Mouse (Mus musculus) ES-Bruce4 (cell line): Measurements from ENCODE around the gene Slc8b1. TPM values are rescaled to one million over a fixed set of nuclear protein-coding genes. Genes with fewer than 3 reads are reported as not detected.

Experiments
- H3K27ac ChIP-seq: 2 replicates; pipeline ENCODE4 v1.5.1; 2012; ENCODE audit warnings: low read length, inconsistent platforms; ENCODE audit not compliant: insufficient read depth
- H3K27me3 ChIP-seq: 2 replicates; pipeline ENCODE4 v1.6.1; 2012; ENCODE audit warnings: mild to moderate bottlenecking, low read length, inconsistent platforms; ENCODE audit not compliant: control insufficient read depth, poor library complexity, insufficient read depth, severe bottlenecking
- H3K36me3 ChIP-seq: 2 replicates; pipeline ENCODE4 v1.6.1; 2012; ENCODE audit warnings: inconsistent platforms, mild to moderate bottlenecking, low read length, moderate library complexity; ENCODE audit not compliant: control insufficient read depth, poor library complexity, insufficient read depth, severe bottlenecking
- H3K4me1 ChIP-seq: one replicate; pipeline ENCODE4 v1.8.1; 2011; ENCODE audit warnings: low read length; ENCODE audit not compliant: control insufficient read depth, insufficient read depth
- H3K4me3 ChIP-seq: 2 replicates; pipeline ENCODE4 v1.5.1; 2011; ENCODE audit warnings: low read depth, mild to moderate bottlenecking, low read length
- H3K9ac ChIP-seq: 2 replicates; pipeline ENCODE4 v1.6.1; 2012; ENCODE audit warnings: low read depth, mild to moderate bottlenecking, inconsistent platforms; ENCODE audit not compliant: poor library complexity, severe bottlenecking
- H3K9me3 ChIP-seq: replicated peaks from 2 replicates; pipeline ENCODE4 v1.6.1; 2012; ENCODE audit warnings: mild to moderate bottlenecking, low read length, inconsistent platforms; ENCODE audit not compliant: control insufficient read depth, poor library complexity, insufficient read depth, severe bottlenecking
- CTCF ChIP-seq: IDR thresholded peaks from one replicate; pipeline ENCODE4 v1.8.1; 2011; ENCODE audit warnings: low read depth, low read length
- EP300 ChIP-seq: IDR thresholded peaks from 2 replicates; pipeline ENCODE4 v1.6.1; 2011; ENCODE audit warnings: low read depth, low read length; ENCODE audit not compliant: insufficient read depth
- POLR2A ChIP-seq: IDR thresholded peaks from one replicate; pipeline ENCODE4 v1.8.1; 2011; ENCODE audit warnings: low read length; ENCODE audit not compliant: insufficient read depth
- polyA plus RNA-seq: library from polyadenylated mRNA; stranded (reverse); fragments of >200 nt; gene quantifications from 2 replicates; pipeline ENCODE4 v1.2.4, GENCODE M21; 2011; ENCODE audit warnings: low read depth; ENCODE audit not compliant: missing spikeins, insufficient read depth, insufficient read length

The Slc8b1 gene
- polyA plus RNA-seq, 1 experiment: 19.1 TPM

DNA sequence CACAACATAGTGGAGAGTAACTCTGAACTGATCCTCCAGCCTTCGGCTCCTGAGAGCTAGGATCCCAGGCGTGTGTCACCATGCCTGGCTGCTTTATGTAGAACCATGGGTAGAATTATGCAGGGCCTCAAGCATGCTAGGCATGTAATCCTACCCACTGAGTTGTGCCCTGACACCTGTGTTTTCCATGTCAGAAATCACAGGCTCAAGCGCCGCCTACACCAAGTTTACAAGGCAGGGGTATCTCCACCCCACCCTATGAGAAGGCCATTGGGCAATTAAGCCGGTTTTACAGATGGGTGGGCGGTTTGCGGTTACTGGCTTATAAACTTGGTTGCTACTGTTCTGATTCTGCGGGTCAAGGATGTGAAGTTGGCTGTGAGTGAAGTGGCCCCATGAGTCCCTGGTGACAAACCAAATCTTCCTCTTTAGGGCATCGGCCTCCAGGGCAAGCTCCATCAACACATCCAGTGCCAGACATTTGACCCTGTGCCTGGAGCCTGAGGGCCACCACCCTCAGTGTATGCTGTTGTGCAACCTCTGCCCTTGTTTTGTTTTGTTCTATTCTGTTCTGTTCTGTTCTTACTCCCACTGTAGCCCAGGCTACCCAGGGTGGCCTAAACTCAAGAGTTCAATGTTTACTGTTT lies 3.2 kb downstream of the Slc8b1 start:
- Histone ChIP-seq H3K36me3 (no peaks in the 10 kb centered on the region), H3K9me3 (no peaks in the 10 kb centered on the region), H3K4me3 (0 out of 2 replicates have a peak overlapping the region, but pooled peaks have one; percentile 0), H3K9ac (no peak overlapping the region), H3K4me1 (peaks cover 14% of the 10 kb centered on the region), H3K27ac (peak overlapping the region; percentile 57), H3K27me3 (no peaks in the 10 kb centered on the region)
- no peak for TF ChIP-seq POLR2A
- TF ChIP-seq CTCF: no peak
- TF ChIP-seq EP300: no peak

DNA sequence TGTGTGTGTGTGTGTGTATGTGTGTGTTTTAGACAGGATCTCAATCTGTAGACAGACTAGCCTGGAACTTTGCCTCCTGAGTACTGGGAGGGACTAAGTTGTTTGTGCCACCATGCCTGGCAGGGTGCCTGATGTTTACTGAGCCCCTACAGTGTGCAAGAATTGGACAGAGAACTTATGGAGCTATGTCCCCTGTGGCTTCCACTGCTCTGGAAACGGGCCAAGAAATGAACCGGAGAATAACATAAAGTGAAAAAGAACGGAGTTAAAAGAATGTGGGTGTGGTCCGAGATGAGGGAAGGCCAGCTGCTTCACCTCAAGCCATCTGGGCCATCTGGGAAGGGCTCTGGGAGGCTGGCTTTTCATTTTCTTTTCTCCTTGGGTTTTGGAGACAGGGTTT lies 3.8 kb downstream of the Slc8b1 start:
- TF ChIP-seq POLR2A (no peak), EP300 (no peak), CTCF (no peak)
- no peak overlapping the region for H3K9ac ChIP-seq
- no peaks in the 10 kb centered on the region for H3K9me3 ChIP-seq
- no peaks in the 10 kb centered on the region for H3K27me3 ChIP-seq
- no peaks in the 10 kb centered on the region for H3K36me3 ChIP-seq
- H3K4me1 ChIP-seq: peaks cover 14% of the 10 kb centered on the region
- H3K4me3 ChIP-seq: no peak overlapping the region
- H3K27ac ChIP-seq: peak overlapping the region; percentile 57

- Histone ChIP-seq H3K9me3 (no peaks in the 10 kb centered on the region), H3K27me3 (no peaks in the 10 kb centered on the region), H3K4me1 (peaks cover 14% of the 10 kb centered on the region), H3K27ac (peak overlapping the region; percentile 57), H3K4me3 (no peak overlapping the region), H3K9ac (no peak overlapping the region), H3K36me3 (no peaks in the 10 kb centered on the region)
- TF ChIP-seq POLR2A (no peak), CTCF (no peak), EP300 (no peak)
Measured at GRCm38 (mm10) chr5:120515451-120515850, 4.5 kb downstream of the Slc8b1 start.

DNA sequence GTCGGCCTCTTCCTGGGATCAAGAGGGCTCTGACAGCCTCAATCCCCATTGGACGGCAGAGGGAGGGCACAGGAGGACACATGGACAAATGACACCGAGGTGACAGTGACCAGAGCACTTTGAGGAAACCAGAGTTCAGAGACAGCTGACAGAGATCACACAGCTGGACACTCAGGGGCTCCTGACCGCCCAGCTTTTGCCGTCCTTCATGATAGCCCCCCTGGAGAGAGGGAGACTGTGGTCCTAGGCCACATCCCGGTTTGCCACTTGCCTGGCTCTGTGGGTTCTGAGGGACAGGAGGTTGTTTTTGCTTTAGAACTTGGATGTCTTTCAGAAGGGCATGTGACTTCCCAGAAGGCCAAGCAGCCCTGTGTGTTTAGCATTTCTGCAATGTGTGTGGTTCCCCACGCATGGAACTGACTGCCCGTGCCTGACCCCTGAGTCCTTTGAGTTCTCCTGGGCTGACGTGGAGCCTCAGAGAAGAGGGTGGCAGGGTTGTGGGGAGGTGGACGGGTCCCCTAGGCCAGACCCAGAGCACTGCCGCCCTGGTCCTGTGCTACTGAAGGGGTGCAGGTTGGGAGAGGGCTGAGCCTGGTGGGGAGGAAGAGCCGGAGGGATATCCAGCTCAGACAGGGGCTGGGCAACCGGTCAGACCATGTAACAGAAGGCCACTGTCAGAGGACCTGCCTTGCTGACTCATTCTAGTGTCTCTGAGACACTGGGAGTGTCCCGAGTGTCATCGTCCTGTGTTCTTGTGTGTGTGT lies 5.4 kb downstream of the Slc8b1 start:
- Histone ChIP-seq H3K36me3 (no peaks in the 10 kb centered on the region), H3K4me1 (peaks cover 14% of the 10 kb centered on the region), H3K9me3 (no peaks in the 10 kb centered on the region), H3K4me3 (no peak overlapping the region), H3K27me3 (no peaks in the 10 kb centered on the region), H3K27ac (no peak overlapping the region), H3K9ac (no peak overlapping the region)
- no peak for TF ChIP-seq POLR2A
- TF ChIP-seq CTCF: no peak
- no peak for TF ChIP-seq EP300

- no peak for TF ChIP-seq CTCF
- TF ChIP-seq POLR2A: no peak
- 0 out of 2 replicates have a peak, but pooled peaks have one; percentile 23 for TF ChIP-seq EP300
- no peak overlapping the region for H3K4me3 ChIP-seq
- H3K27me3 ChIP-seq: no peaks in the 10 kb centered on the region
- no peak overlapping the region; the same call in 1 of the 2 replicates for H3K27ac ChIP-seq
- no peaks in the 10 kb centered on the region for H3K9me3 ChIP-seq
- H3K36me3 ChIP-seq: no peaks in the 10 kb centered on the region
- no peak overlapping the region for H3K9ac ChIP-seq
- H3K4me1 ChIP-seq: peaks cover 12% of the 10 kb centered on the region
Measured at GRCm38 (mm10) chr5:120517552-120517951, 6.6 kb downstream of the Slc8b1 start.

GRCm38 (mm10) chr5:120522649-120523048 lies 11.7 kb downstream of the Slc8b1 start:
- Histone ChIP-seq H3K27me3 (no peaks in the 10 kb centered on the region), H3K36me3 (no peaks in the 10 kb centered on the region), H3K4me1 (peaks cover 10% of the 10 kb centered on the region), H3K9ac (no peak overlapping the region), H3K9me3 (no peaks in the 10 kb centered on the region), H3K4me3 (no peak overlapping the region), H3K27ac (no peak overlapping the region)
- 0 out of 2 replicates have a peak, but pooled peaks have one; percentile 38 for TF ChIP-seq EP300
- no peak for TF ChIP-seq POLR2A
- TF ChIP-seq CTCF: peak; percentile 87
